In genomic region chr10:115774451-115774850, GRCm38 (mm10) we compare ENCODE assay signal across 18 mouse cellular contexts. TPM values are rescaled to one million over a fixed set of nuclear protein-coding genes. Genes with fewer than 3 reads are reported as not detected.
DNase-seq lines count a peak whose midpoint lies in the region; ATAC-seq and TF ChIP-seq lines count a peak whose summit lies in the region.
"Had no signal": no experiment of that assay in that cellular context is flagged by ENCODE, and none has a peak within 500 bp of the region (broad histone marks: within the 10 kb centered on the region; RNA-seq: fewer than 3 reads in every experiment).

No protein-coding gene starts in this region.

- no peaks in the 10 kb centered on the region for H3K36me3 ChIP-seq in heart, adult 2 months (ENCODE audit: control insufficient read depth, insufficient read depth, low read length)
- no peaks in the 10 kb centered on the region for H3K36me3 ChIP-seq in heart, embryonic 11.5 days (ENCODE audit: control insufficient read depth, insufficient read depth, low read length)
- no peaks in the 10 kb centered on the region for H3K36me3 ChIP-seq in limb, embryonic 14.5 days (ENCODE audit: control insufficient read depth, insufficient read depth, low read length)
- no peaks in the 10 kb centered on the region for H3K36me3 ChIP-seq in limb, embryonic 10.5 days
- H3K36me3 ChIP-seq: limb, embryonic 15.5 days; midbrain, embryonic 13.5 days had no signal

- H3K4me3 ChIP-seq in heart, adult 2 months: no peak overlapping the region
- H3K4me3 ChIP-seq in heart, embryonic 11.5 days (ENCODE audit: low read depth, low read length): no peak overlapping the region
- no peak overlapping the region for H3K4me3 ChIP-seq in limb, embryonic 14.5 days (replicated peaks; ENCODE audit: low read length)
- no peak overlapping the region for H3K4me3 ChIP-seq in limb, embryonic 10.5 days
- H3K4me3 ChIP-seq: limb, embryonic 15.5 days; midbrain, embryonic 13.5 days had no signal

- intact Hi-C loops in heart, adult 2 months (cut with DNase I): no loop called here
- intact Hi-C loops in left cerebral cortex, postnatal 14 days (cut with DNase I): no loop called here

- 42% methylated on average over 4 of the region's 4 CpGs for WGBS in heart, adult 2 months
- 45% methylated on average over 4 of the region's 4 CpGs for WGBS in heart, embryonic 11.5 days (ENCODE audit: insufficient replicate concordance)
- WGBS in limb, embryonic 14.5 days: 51% methylated on average over 4 of the region's 4 CpGs
- 55% methylated on average over 4 of the region's 4 CpGs for WGBS in limb, embryonic 10.5 days

- TF ChIP-seq POLR2A in heart, adult 2 months (IDR thresholded peaks at IDR 0.05; ENCODE audit: insufficient read depth, low read depth, low read length): no peak
- TF ChIP-seq POLR2A in limb, embryonic 14.5 days (IDR thresholded peaks at IDR 0.05; ENCODE audit: borderline replicate concordance, extremely low read depth, insufficient read depth, insufficient read length): no peak

- no peak overlapping the region for H3K4me2 ChIP-seq in heart, embryonic 11.5 days
- no peak overlapping the region for H3K4me2 ChIP-seq in limb, embryonic 14.5 days (replicated peaks; ENCODE audit: low read depth, low read length, severe bottlenecking)
- H3K4me2 ChIP-seq: limb, embryonic 15.5 days; midbrain, embryonic 13.5 days had no signal

- TF ChIP-seq CTCF in heart, adult 2 months (IDR thresholded peaks at IDR 0.05): no peak

- H3K27ac ChIP-seq in heart, adult 2 months: no peak overlapping the region
- no peak overlapping the region for H3K27ac ChIP-seq in heart, embryonic 11.5 days (ENCODE audit: low read depth, low read length)
- no peak overlapping the region for H3K27ac ChIP-seq in limb, embryonic 14.5 days (replicated peaks; ENCODE audit: low read depth, low read length)
- H3K27ac ChIP-seq in limb, embryonic 10.5 days: no peak overlapping the region
- H3K27ac ChIP-seq: limb, embryonic 15.5 days; midbrain, embryonic 13.5 days had no signal

- no peaks in the 10 kb centered on the region for H3K27me3 ChIP-seq in heart, adult 2 months (ENCODE audit: control insufficient read depth, insufficient read depth, low read length)
- H3K27me3 ChIP-seq in heart, embryonic 11.5 days (ENCODE audit: control insufficient read depth, insufficient read depth, low read length): no peaks in the 10 kb centered on the region
- H3K27me3 ChIP-seq in limb, embryonic 14.5 days (ENCODE audit: control insufficient read depth, insufficient read depth, low read length): no peaks in the 10 kb centered on the region
- no peaks in the 10 kb centered on the region for H3K27me3 ChIP-seq in limb, embryonic 10.5 days (ENCODE audit: low read depth, poor library complexity, severe bottlenecking)
- H3K27me3 ChIP-seq: limb, embryonic 15.5 days; midbrain, embryonic 13.5 days; Patski had no signal

- H3K9ac ChIP-seq in heart, adult 2 months (ENCODE audit: low read depth, low read length): no peak overlapping the region
- H3K9ac ChIP-seq in heart, embryonic 11.5 days (ENCODE audit: low read depth, low read length): no peak overlapping the region
- H3K9ac ChIP-seq in limb, embryonic 14.5 days (ENCODE audit: low read depth, low read length, severe bottlenecking): no peak overlapping the region
- H3K9ac ChIP-seq: limb, embryonic 15.5 days; liver, postnatal 0 days; midbrain, embryonic 13.5 days had no signal

- no peak for ATAC-seq in heart, embryonic 11.5 days (replicated peaks; ENCODE audit: insufficient number of reproducible peaks, low FRiP score, low TSS enrichment)
- peak; percentile 58; the same call in 1 of the 2 replicates for ATAC-seq in limb, embryonic 14.5 days (ENCODE audit: low FRiP score, low read depth)
- ATAC-seq: hindbrain, embryonic 16.5 days; liver, postnatal 0 days; midbrain, embryonic 13.5 days; Patski had no signal

- H3K9me3 ChIP-seq in heart, embryonic 11.5 days (replicated peaks; ENCODE audit: control insufficient read depth, low read length): no peaks in the 10 kb centered on the region
- no peaks in the 10 kb centered on the region for H3K9me3 ChIP-seq in limb, embryonic 14.5 days (ENCODE audit: control insufficient read depth, low read length)
- H3K9me3 ChIP-seq in limb, embryonic 10.5 days (replicated peaks): no peaks in the 10 kb centered on the region
- H3K9me3 ChIP-seq: limb, embryonic 15.5 days; midbrain, embryonic 13.5 days had no signal

- H3K4me1 ChIP-seq in heart, adult 2 months (ENCODE audit: control insufficient read depth, insufficient read depth, low read length): no peaks in the 10 kb centered on the region
- H3K4me1 ChIP-seq in heart, embryonic 11.5 days (ENCODE audit: control insufficient read depth, insufficient read depth, low read length): no peaks in the 10 kb centered on the region
- H3K4me1 ChIP-seq in limb, embryonic 14.5 days (ENCODE audit: control insufficient read depth, insufficient read depth, low read length): peaks cover 12% of the 10 kb centered on the region
- H3K4me1 ChIP-seq in limb, embryonic 10.5 days: peaks cover 7% of the 10 kb centered on the region; the same call in 1 of the 2 replicates
- H3K4me1 ChIP-seq: limb, embryonic 15.5 days had no signal

- DNase-seq in heart, adult 2 months: peak; percentile 15 to 18
- DNase-seq in limb, embryonic 14.5 days (ENCODE audit: low spot score): peak; percentile 51
- DNase-seq in limb, embryonic 10.5 days (ENCODE audit: low spot score): no peak
- peak; percentile 16 for DNase-seq in heart, postnatal 4 days
- peak; percentile 19 to 58 for DNase-seq in lung, postnatal 4 days
- no peak for DNase-seq in layer of hippocampus, adult 18-20 months (ENCODE audit: low spot score in 2 of 2)
- DNase-seq in left cerebral cortex, postnatal 14 days (ENCODE audit: low spot score in 2 of 2): no peak
- DNase-seq: B cell, adult 2 months; cerebellum, postnatal 10 days; gastrocnemius, postnatal 25 days; liver, postnatal 0 days; right cerebral cortex, postnatal 14 days; thymus, postnatal 4 days had no signal

- no peak for TF ChIP-seq EP300 in heart, adult 2 months (IDR thresholded peaks at IDR 0.05; ENCODE audit: insufficient read depth, low read depth, low read length)

- no peaks in the 10 kb centered on the region for H3K79me2 ChIP-seq in heart, adult 2 months (replicated peaks; ENCODE audit: control insufficient read depth, insufficient read depth, low read length)

RNA-seq across cellular contexts. Expression of gene Tspan8, which starts 42.2 kb away (rescaled TPM):
- total RNA-seq in heart, adult 2 months (2021): 1 to 10 TPM; 2.8 to 3.1 TPM
- 0.91 and 1.3 TPM in 2 replicates for polyA plus RNA-seq in heart, adult 2 months (2012; rRNA removed)
- polyA plus RNA-seq in heart, embryonic 11.5 days (2014; fragmentation: Nextera tagmentation; extraction: Ambion mirVana): 2.7 and 4.3 TPM in 2 replicates
- 2.8 TPM in 2 replicates for polyA plus RNA-seq in limb, embryonic 14.5 days (2012; rRNA removed)
- 1.8 and 2.0 TPM in 2 replicates for polyA plus RNA-seq in limb, embryonic 14.5 days (2014; fragmentation: Nextera tagmentation; extraction: Ambion mirVana)
- polyA plus RNA-seq in limb, embryonic 10.5 days (2016; fragmentation: Nextera tagmentation; extraction: Ambion mirVana): 0.86 and 1.3 TPM in 2 replicates
- 1 to 10 TPM; 2.2 to 2.8 TPM for total RNA-seq in heart, postnatal 4 days (2021)
- total RNA-seq in layer of hippocampus, adult 18-20 months (2021): under 1 TPM in 1 of 2 experiments, not detected in 1; 0.33 TPM
- 1 to 10 TPM in 1 of 2 experiments, under 1 TPM in 1; 0.68 to 1.2 TPM for total RNA-seq in left cerebral cortex, postnatal 14 days (2021)

Comparison
In these comparisons a context has a peak if more than half of its experiments do, and no peak if none do; other contexts are left out.
1. DNase-seq: peak in heart, adult 2 months (2 of 2), limb, embryonic 14.5 days (single experiment), heart, postnatal 4 days (single experiment) and lung, postnatal 4 days (2 of 2); none in limb, embryonic 10.5 days (single experiment), layer of hippocampus, adult 18-20 months (0 of 2) and left cerebral cortex, postnatal 14 days (0 of 2).